In genomic region chr8:121932026-121932667, GRCm38 (mm10) we compare ENCODE assay signal across 22 mouse cellular contexts. TPM values are rescaled to one million over a fixed set of nuclear protein-coding genes. Genes with fewer than 3 reads are reported as not detected.
A peak's percentile ranks its signal among the peaks of the same experiment; 100 is the strongest.
DNase-seq lines count a peak whose midpoint lies in the region; ATAC-seq and TF ChIP-seq lines count a peak whose summit lies in the region.
"Had no signal": no experiment of that assay in that cellular context is flagged by ENCODE, and none has a peak within 500 bp of the region (broad histone marks: within the 10 kb centered on the region; RNA-seq: fewer than 3 reads in every experiment).

No protein-coding gene starts in this region.

- H3K4me2 ChIP-seq in heart, embryonic 12.5 days: no peak overlapping the region
- H3K4me2 ChIP-seq in myocyte (ENCODE audit: low read depth): peak overlapping the region; percentile 1
- H3K4me2 ChIP-seq: embryonic facial prominence, embryonic 13.5 days; forebrain, embryonic 13.5 days; intestine, embryonic 15.5 days; midbrain, embryonic 15.5 days had no signal

- H3K4me1 ChIP-seq in heart, embryonic 12.5 days (replicated peaks): peaks cover 15% of the 10 kb centered on the region

- WGBS in heart, embryonic 12.5 days: 63% methylated on average over 12 of the region's 12 CpGs

- H3K27me3 ChIP-seq in heart, embryonic 12.5 days (replicated peaks): no peaks in the 10 kb centered on the region
- no peaks in the 10 kb centered on the region for H3K27me3 ChIP-seq in myocyte (ENCODE audit: control insufficient read depth, insufficient read depth, insufficient read length)
- H3K27me3 ChIP-seq: embryonic facial prominence, embryonic 13.5 days; forebrain, embryonic 13.5 days; intestine, embryonic 15.5 days; midbrain, embryonic 15.5 days had no signal

- ATAC-seq in heart, embryonic 12.5 days (ENCODE audit: insufficient number of reproducible peaks, low FRiP score): no peak
- ATAC-seq in erythroid progenitor cell, adult 5-6 weeks (replicated peaks; ENCODE audit: low FRiP score, poor library complexity, severe bottlenecking): no peak
- ATAC-seq: forebrain, embryonic 13.5 days; intestine, embryonic 15.5 days; midbrain, embryonic 15.5 days had no signal

- no peak overlapping the region for H3ac ChIP-seq in myocyte (ENCODE audit: control insufficient read depth, insufficient read length)

- no peaks in the 10 kb centered on the region for H3K36me3 ChIP-seq in heart, embryonic 12.5 days
- H3K36me3 ChIP-seq in myocyte (ENCODE audit: control insufficient read depth, insufficient read depth): no peaks in the 10 kb centered on the region
- H3K36me3 ChIP-seq: embryonic facial prominence, embryonic 13.5 days; intestine, embryonic 15.5 days; midbrain, embryonic 15.5 days had no signal

- intact Hi-C loops in heart, postnatal 25 days (cut with DNase I): no loop called here

- no peaks in the 10 kb centered on the region for H3K9me3 ChIP-seq in heart, embryonic 12.5 days (replicated peaks)
- H3K9me3 ChIP-seq: embryonic facial prominence, embryonic 13.5 days; forebrain, embryonic 13.5 days; intestine, embryonic 15.5 days; midbrain, embryonic 15.5 days had no signal

- TF ChIP-seq POLR2A in myocyte (IDR thresholded peaks at IDR 0.05; ENCODE audit: insufficient read length, low read depth): no peak

- DNase-seq in heart, postnatal 25 days (ENCODE audit: low spot score): peak; percentile 20
- peak; percentile 68 for DNase-seq in testis, postnatal 14 days (ENCODE audit: low spot score)
- DNase-seq in testis, postnatal 10 days (ENCODE audit: low spot score): no peak
- peak; percentile 28 to 62 for DNase-seq in adrenal gland, postnatal 36 days
- DNase-seq in right cerebral cortex, postnatal 14 days: no peak
- DNase-seq: cerebellum, adult 11 months; heart, postnatal 14 days; lung, postnatal 4 days; retina, postnatal 1 day; thymus, adult 18-20 months had no signal

- H3K79me2 ChIP-seq in myocyte (ENCODE audit: control insufficient read depth, insufficient read depth): no peaks in the 10 kb centered on the region

- H3K27ac ChIP-seq in heart, embryonic 12.5 days (ENCODE audit: poor library complexity, severe bottlenecking): no peak overlapping the region
- H3K27ac ChIP-seq: embryonic facial prominence, embryonic 13.5 days; forebrain, embryonic 13.5 days; intestine, embryonic 15.5 days; kidney, postnatal 0 days; midbrain, embryonic 15.5 days had no signal

- H3K4me3 ChIP-seq in heart, embryonic 12.5 days: no peak overlapping the region
- H3K4me3 ChIP-seq in myocyte: no peak overlapping the region
- H3K4me3 ChIP-seq: embryonic facial prominence, embryonic 13.5 days; forebrain, embryonic 13.5 days; intestine, embryonic 15.5 days; midbrain, embryonic 15.5 days had no signal

- H3K9ac ChIP-seq in heart, embryonic 12.5 days: no peak overlapping the region
- H3K9ac ChIP-seq: embryonic facial prominence, embryonic 13.5 days; forebrain, embryonic 13.5 days; intestine, embryonic 15.5 days; midbrain, embryonic 15.5 days had no signal

TF ChIP-seq in myocyte, 11 proteins besides CTCF, POLR2A, EP300 and RAD21:
- TF ChIP-seq E2F4 (IDR thresholded peaks at IDR 0.05; ENCODE audit: insufficient read depth) (no peak), USF1 (IDR thresholded peaks at IDR 0.05; ENCODE audit: low read depth) (no peak), TCF12 (IDR thresholded peaks at IDR 0.05; ENCODE audit: insufficient read depth, poor library complexity, severe bottlenecking) (no peak), MAX (IDR thresholded peaks at IDR 0.05; ENCODE audit: low read depth) (no peak), POLR2AphosphoS2 (IDR thresholded peaks at IDR 0.05; ENCODE audit: insufficient read length, low read depth) (no peak), CEBPB (IDR thresholded peaks at IDR 0.05; ENCODE audit: insufficient read depth, poor library complexity, severe bottlenecking) (no peak), MYOG (IDR thresholded peaks at IDR 0.05; ENCODE audit: control insufficient read depth in 1 of 3, insufficient read depth in 1 of 3, insufficient read length in 2 of 3, low read depth in 2 of 3) (no peak), REST (IDR thresholded peaks at IDR 0.05; ENCODE audit: insufficient read depth, insufficient read length) (no peak), MYOD1 (IDR thresholded peaks at IDR 0.05; ENCODE audit: control insufficient read depth in 1 of 3, insufficient read length in 2 of 3, low read depth in 2 of 3) (no peak), TCF3 (IDR thresholded peaks at IDR 0.05; ENCODE audit: insufficient read length, low read depth) (no peak), SRF (IDR thresholded peaks at IDR 0.05; ENCODE audit: control insufficient read depth, insufficient read length, low read depth) (no peak)

RNA-seq across cellular contexts. Expression of gene Car5a, which starts 12.6 kb away (rescaled TPM):
- not detected for total RNA-seq in heart, postnatal 25 days (2021)
- not detected in 2 replicates for polyA plus RNA-seq in heart, embryonic 12.5 days (2016; fragmentation: Nextera tagmentation; extraction: Ambion mirVana)
- not detected for total RNA-seq in adrenal gland, postnatal 36 days (2021)
- not detected for polyA plus RNA-seq in myocyte (2012; fragmentation: generic; extraction: Trizol)
- not detected in 2 replicates for total RNA-seq in erythroid progenitor cell, adult 5-6 weeks (2015; ENCODE audit: low replicate concordance)
- not detected in 2 replicates for total RNA-seq in erythroid progenitor cell, adult 5-6 weeks (2017; ENCODE audit: low replicate concordance)
- total RNA-seq: adrenal gland, adult 18-20 months; granulocyte monocyte progenitor cell, adult 5-6 weeks; heart, postnatal 14 days; layer of hippocampus, postnatal 14 days had no signal
- polyA plus RNA-seq: embryonic facial prominence, embryonic 13.5 days; forebrain, embryonic 13.5 days; limb, embryonic 11.5 days had no signal

RNA-seq across cellular contexts. Expression of gene Banp, which starts 17.4 kb away (rescaled TPM):
- total RNA-seq in heart, postnatal 25 days (2021): 10 to 100 TPM; 15.0 to 26.5 TPM
- polyA plus RNA-seq in heart, embryonic 12.5 days (2016; fragmentation: Nextera tagmentation; extraction: Ambion mirVana): 28.4 and 31.8 TPM in 2 replicates
- 10 to 100 TPM; 25.4 to 37.4 TPM for total RNA-seq in adrenal gland, postnatal 36 days (2021)
- 30.3 TPM for polyA plus RNA-seq in myocyte (2012; fragmentation: generic; extraction: Trizol)
- total RNA-seq in erythroid progenitor cell, adult 5-6 weeks (2015; ENCODE audit: low replicate concordance): 16.3 and 41.1 TPM in 2 replicates
- total RNA-seq in erythroid progenitor cell, adult 5-6 weeks (2017; ENCODE audit: low replicate concordance): 42.2 and 94.6 TPM in 2 replicates

RNA-seq across cellular contexts. Expression of gene Slc7a5, which starts 24.7 kb away (rescaled TPM):
- total RNA-seq in heart, postnatal 25 days (2021): 1 to 10 TPM; 3.2 to 4.9 TPM
- polyA plus RNA-seq in heart, embryonic 12.5 days (2016; fragmentation: Nextera tagmentation; extraction: Ambion mirVana): 22.3 and 24.6 TPM in 2 replicates
- total RNA-seq in adrenal gland, postnatal 36 days (2021): 10 to 100 TPM; 41.6 to 64.0 TPM
- 612 TPM for polyA plus RNA-seq in myocyte (2012; fragmentation: generic; extraction: Trizol)
- 204 and 216 TPM in 2 replicates for total RNA-seq in erythroid progenitor cell, adult 5-6 weeks (2015; ENCODE audit: low replicate concordance)
- total RNA-seq in erythroid progenitor cell, adult 5-6 weeks (2017; ENCODE audit: low replicate concordance): 167 and 189 TPM in 2 replicates

Comparison
In these comparisons a context has a peak if more than half of its experiments do, and no peak if none do; other contexts are left out.
1. DNase-seq: peak in heart, postnatal 25 days (single experiment), testis, postnatal 14 days (single experiment) and adrenal gland, postnatal 36 days (2 of 2); none in testis, postnatal 10 days (single experiment) and right cerebral cortex, postnatal 14 days (single experiment).
2. RNA of gene Slc7a5, which starts 24.7 kb away (total RNA-seq): 167 to 216 TPM in erythroid progenitor cell, adult 5-6 weeks and 41.6 to 64.0 TPM in adrenal gland, postnatal 36 days; 3.2 to 4.9 TPM in heart, postnatal 25 days; every median in the first group is over 4 times any median in the second.